Mouse (Mus musculus): ENCODE data around the gene Tle1.
A peak's percentile ranks its signal among the peaks of the same experiment; 100 is the strongest.

Tle1 gene

GRCm38 (mm10) chr4:72200559-72201409 lies at the start of gene Tle1:
Gene Tle1, minus strand, starts transcription at chr4:72200919.
- DNase-seq (ENCODE audit: low read depth): peak; percentile 99

- DNase-seq (ENCODE audit: low read depth): no peak
These were observed 33.0 kb upstream of the Tle1 start for GRCm38 (mm10) chr4:72233584-72234219.

GRCm38 (mm10) chr4:72232206-72232605 lies 31.5 kb upstream of the Tle1 start:
- peak; percentile 9 for DNase-seq (ENCODE audit: low read depth)

GRCm38 (mm10) chr4:72230832-72231231 lies 30.1 kb upstream of the Tle1 start:
- DNase-seq (ENCODE audit: low read depth): no peak

GRCm38 (mm10) chr4:72221629-72222028 lies 20.9 kb upstream of the Tle1 start:
- DNase-seq (ENCODE audit: low read depth): no peak

GRCm38 (mm10) chr4:72204420-72205045 lies 3.8 kb upstream of the Tle1 start:
- DNase-seq (ENCODE audit: low read depth): no peak

- no peak for DNase-seq (ENCODE audit: low read depth)
These were observed 837 bp upstream of the Tle1 start for GRCm38 (mm10) chr4:72201521-72201991.

GRCm38 (mm10) chr4:72199571-72200558 lies 854 bp downstream of the Tle1 start:
- no peak for DNase-seq (ENCODE audit: low read depth)

GRCm38 (mm10) chr4:72198877-72199411 lies 1.8 kb downstream of the Tle1 start:
- DNase-seq (ENCODE audit: low read depth): no peak

GRCm38 (mm10) chr4:72197888-72198605 lies 2.7 kb downstream of the Tle1 start:
- no peak for DNase-seq (ENCODE audit: low read depth)

GRCm38 (mm10) chr4:72195116-72195835 lies 5.4 kb downstream of the Tle1 start:
- peak; percentile 89 for DNase-seq (ENCODE audit: low read depth)

- no peak for DNase-seq (ENCODE audit: low read depth)
These were observed 7.4 kb downstream of the Tle1 start for GRCm38 (mm10) chr4:72193276-72193675.

- DNase-seq (ENCODE audit: low read depth): no peak
These were observed 16.2 kb downstream of the Tle1 start for GRCm38 (mm10) chr4:72184476-72184875.

- DNase-seq (ENCODE audit: low read depth): no peak
These were observed 18.3 kb downstream of the Tle1 start for GRCm38 (mm10) chr4:72182343-72182988.

GRCm38 (mm10) chr4:72175943-72176342 lies 24.8 kb downstream of the Tle1 start:
- DNase-seq (ENCODE audit: low read depth): no peak

GRCm38 (mm10) chr4:72168267-72168666 lies 32.5 kb downstream of the Tle1 start:
- DNase-seq (ENCODE audit: low read depth): no peak

GRCm38 (mm10) chr4:72167761-72168229 lies 32.9 kb downstream of the Tle1 start:
- DNase-seq (ENCODE audit: low read depth): no peak

GRCm38 (mm10) chr4:72167171-72167570 lies 33.5 kb downstream of the Tle1 start:
- no peak for DNase-seq (ENCODE audit: low read depth)

GRCm38 (mm10) chr4:72166561-72166960 lies 34.2 kb downstream of the Tle1 start:
- DNase-seq (ENCODE audit: low read depth): no peak

Data from fibroblast of lung, adult 2 months (primary cell).